Mouse (Mus musculus): Measurements from ENCODE around the gene Wdr34. TPM values are rescaled to one million over a fixed set of nuclear protein-coding genes. Genes with fewer than 3 reads are reported as not detected.

Wdr34 gene
- total RNA-seq, 2 experiments from 2014 or later, result 3.2 to 3.3 TPM

DNA sequence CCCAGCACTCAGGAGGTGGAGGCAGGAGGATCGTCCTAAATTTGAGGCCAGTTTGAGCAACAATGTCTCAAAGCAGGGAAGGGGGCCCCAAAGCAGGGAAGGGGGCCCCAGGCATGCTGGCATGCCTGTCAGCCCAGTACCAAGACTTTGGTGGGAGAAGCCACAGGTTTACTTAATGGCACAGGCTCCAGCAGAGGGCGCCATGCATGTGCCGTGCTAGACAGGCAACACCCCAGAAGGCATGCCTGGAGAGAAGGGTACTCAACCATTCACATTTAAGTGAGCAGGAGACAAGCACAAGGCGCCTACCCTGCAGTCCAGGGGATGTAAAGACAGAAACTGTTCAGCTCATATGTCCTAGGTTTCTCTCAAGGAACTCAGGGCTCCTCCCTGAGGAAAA is 6.2 kb downstream of the Wdr34 start:
- DNase-seq, result peak; percentile 84
- intact Hi-C loops (cut with DNase I; ENCODE audit: low total_unique reads), result no loop called here

DNA sequence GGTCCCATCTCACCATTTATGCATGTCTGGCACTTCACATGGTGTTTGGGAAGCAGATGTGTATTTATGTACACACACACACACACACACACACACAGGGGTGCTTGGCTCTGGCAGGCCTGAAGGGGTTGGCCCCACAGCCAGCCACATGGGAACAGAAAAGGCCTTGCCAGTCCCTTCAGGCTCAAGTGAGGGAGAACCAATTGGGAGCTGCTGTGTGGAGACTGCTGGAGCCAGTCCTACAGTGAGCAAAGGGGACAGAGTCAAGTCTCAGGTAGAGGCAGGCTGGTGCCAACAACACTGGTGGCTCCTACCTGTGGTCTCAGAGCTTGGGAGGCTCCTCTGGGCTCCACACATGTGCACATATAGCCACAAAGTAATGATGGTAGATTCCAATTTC is 9.0 kb downstream of the Wdr34 start:
- intact Hi-C loops (cut with DNase I; ENCODE audit: low total_unique reads), result no loop called here
- no peak for DNase-seq

GRCm38 (mm10) chr2:30038370-30038769 is 10.3 kb downstream of the Wdr34 start:
- intact Hi-C loops (cut with DNase I; ENCODE audit: low total_unique reads), result no loop called here
- no peak for DNase-seq

GRCm38 (mm10) chr2:30037762-30038161 is 10.9 kb downstream of the Wdr34 start:
- intact Hi-C loops (cut with DNase I; ENCODE audit: low total_unique reads), result no loop called here
- no peak for DNase-seq

DNA sequence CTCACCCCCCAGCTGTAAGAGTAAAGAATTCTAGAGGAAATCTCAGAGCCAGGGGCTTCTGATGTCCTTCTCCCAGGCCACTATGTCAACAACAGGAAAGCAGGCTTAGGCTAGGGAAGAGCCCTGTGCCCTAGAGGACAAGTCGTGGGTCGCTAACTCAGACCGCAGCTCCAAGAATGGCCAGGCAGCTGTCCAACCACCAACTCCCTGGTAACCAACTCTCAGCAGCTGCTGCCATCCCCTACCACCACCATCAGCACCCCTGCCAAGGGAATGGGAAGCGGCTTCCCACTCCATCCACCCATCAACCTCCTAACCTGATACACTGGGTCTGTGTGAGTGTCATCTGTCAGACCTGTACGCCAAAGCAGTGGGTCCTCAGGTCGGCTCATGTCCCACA is 15.7 kb downstream of the Wdr34 start:
- intact Hi-C loops (cut with DNase I; ENCODE audit: low total_unique reads), result no loop called here
- DNase-seq, result no peak

DNA sequence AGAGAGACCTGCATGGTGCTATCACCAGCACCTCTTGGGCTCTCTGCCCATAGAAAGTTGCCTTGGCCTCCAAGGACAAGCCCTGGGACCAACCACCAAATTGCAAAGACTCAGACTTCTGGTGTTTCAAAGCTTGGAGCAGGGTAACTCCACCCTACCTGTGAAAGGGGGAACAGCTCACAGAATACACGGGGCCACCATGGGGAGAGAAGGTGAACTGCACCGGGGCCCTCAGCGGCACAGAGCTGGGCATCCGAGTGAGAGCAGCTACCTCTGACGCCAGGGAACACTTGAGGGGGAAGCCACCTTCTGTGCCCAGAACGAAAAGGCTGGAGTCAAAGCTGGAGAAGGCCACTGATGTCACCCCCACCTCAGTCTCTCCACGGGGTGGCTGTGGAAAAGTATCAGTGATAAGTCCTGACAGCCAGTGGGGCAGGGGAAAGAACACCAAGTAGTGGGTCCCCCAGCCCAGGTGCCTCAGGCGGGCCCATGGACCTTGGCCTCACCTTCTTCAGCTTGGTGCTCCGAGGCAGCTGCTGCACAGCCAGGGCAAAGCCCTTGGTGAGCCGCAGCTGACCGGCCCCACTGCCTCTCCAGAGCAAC is 16.3 kb downstream of the Wdr34 start:
- no peak for DNase-seq
- intact Hi-C loops (cut with DNase I; ENCODE audit: low total_unique reads), result no loop called here

- no peak for DNase-seq
- intact Hi-C loops (cut with DNase I; ENCODE audit: low total_unique reads), result no loop called here
These were observed 21.7 kb downstream of the Wdr34 start for GRCm38 (mm10) chr2:30026997-30027396.

- intact Hi-C loops (cut with DNase I; ENCODE audit: low total_unique reads), result no loop called here
- no peak for DNase-seq
These were observed 23.2 kb downstream of the Wdr34 start for GRCm38 (mm10) chr2:30025454-30025853.

GRCm38 (mm10) chr2:30014326-30014966 is 34.2 kb downstream of the Wdr34 start:
- peak; percentile 59 for DNase-seq
- intact Hi-C loops (cut with DNase I; ENCODE audit: low total_unique reads), result no loop called here

- intact Hi-C loops (cut with DNase I; ENCODE audit: low total_unique reads), result no loop called here
- peak; percentile 77 for DNase-seq
These were observed 37.8 kb downstream of the Wdr34 start for GRCm38 (mm10) chr2:30010840-30011281.

- intact Hi-C loops (cut with DNase I; ENCODE audit: low total_unique reads), result no loop called here
- DNase-seq, result no peak
These were observed 39.6 kb downstream of the Wdr34 start for GRCm38 (mm10) chr2:30009101-30009500.

- intact Hi-C loops (cut with DNase I; ENCODE audit: low total_unique reads), result no loop called here
- no peak for DNase-seq
These were observed 56.7 kb downstream of the Wdr34 start for GRCm38 (mm10) chr2:29991962-29992361.

Small RNA genes within 50 kb of the gene (microRNA-seq; reads per million reads assigned to microRNA genes)
- 0 to 0.50 reads per million in 2 experiments for gene Mir6997

Other genes starting within 250 kb of the Wdr34 start
- 10 to 100 TPM in 1 of 2 experiments, 1 to 10 TPM in 1; 8.6 to 10.1 TPM for gene Slc27a4, start 246.2 kb downstream of the Wdr34 start, total RNA-seq (2021)
- gene Urm1, start 228.8 kb downstream of the Wdr34 start, total RNA-seq (2021), result 10 to 100 TPM; 21.1 to 21.9 TPM
- gene Cercam, start 179.7 kb downstream of the Wdr34 start, total RNA-seq (2021), result 10 to 100 TPM; 17.7 TPM
- 10 to 100 TPM; 15.1 to 16.1 TPM for gene Odf2, start 159.7 kb downstream of the Wdr34 start, total RNA-seq (2021)
- 10 to 100 TPM; 17.5 to 20.2 TPM for gene Gle1, start 113.5 kb downstream of the Wdr34 start, total RNA-seq (2021)
- gene Sptan1, start 83.3 kb downstream of the Wdr34 start, total RNA-seq (2021), result 10 to 100 TPM; 90.6 to 96.0 TPM
- gene Set, start 8.5 kb upstream of the Wdr34 start, total RNA-seq (2021), result 10 to 100 TPM; 75.4 to 90.4 TPM
- gene Pkn3, start 28.8 kb upstream of the Wdr34 start, total RNA-seq (2021), result 1 to 10 TPM; 5.9 to 6.4 TPM
- 1 to 10 TPM; 3.5 to 4.0 TPM for gene Zdhhc12, start 44.8 kb upstream of the Wdr34 start, total RNA-seq (2021)
- 10 to 100 TPM; 17.7 to 20.6 TPM for gene Zer1, start 75.7 kb upstream of the Wdr34 start, total RNA-seq (2021)
- gene Tbc1d13, start 84.9 kb upstream of the Wdr34 start, total RNA-seq (2021), result 10 to 100 TPM; 12.0 to 13.7 TPM
- gene Endog, start 122.6 kb upstream of the Wdr34 start, total RNA-seq (2021), result 10 to 100 TPM; 44.4 to 49.4 TPM
- 1 to 10 TPM; 5.9 to 6.1 TPM for gene Spout1, start 129.6 kb upstream of the Wdr34 start, total RNA-seq (2021)
- gene Kyat1, start 157.0 kb upstream of the Wdr34 start, total RNA-seq (2021), result 10 to 100 TPM; 20.4 to 23.4 TPM
- gene Lrrc8a, start 188.8 kb upstream of the Wdr34 start, total RNA-seq (2021), result 10 to 100 TPM; 19.3 to 30.1 TPM
- gene Gm28035, start 191.7 kb upstream of the Wdr34 start, total RNA-seq (2021), result 1 to 10 TPM in 1 of 2 experiments, under 1 TPM in 1; 0.59 to 1.7 TPM
- 10 to 100 TPM; 11.0 to 14.3 TPM for gene Phyhd1, start 217.3 kb upstream of the Wdr34 start, total RNA-seq (2021)
- under 1 TPM in 1 of 2 experiments, not detected in 1; 0.90 TPM for gene Gm28038, start 232.2 kb upstream of the Wdr34 start, total RNA-seq (2021)
- gene Dolk, start 237.5 kb upstream of the Wdr34 start, total RNA-seq (2021), result 10 to 100 TPM; 18.8 to 18.9 TPM
- 10 to 100 TPM; 10.5 to 13.1 TPM for gene Nup188, start 237.5 kb upstream of the Wdr34 start, total RNA-seq (2021)